Mouse (Mus musculus) right cerebral cortex, postnatal 4 days (tissue): ENCODE measurements at regions not wholly inside any gene's neighbourhood (a gene's known extent, or its start where the extent isn't known, plus 50 kb on each side); places are given as distances from the start of the nearest gene placed in this dataset.

Experiments
- DNase-seq: peaks from one replicate; pipeline ENCODE4 v3.0.0-alpha.2; 2022

- no peak for DNase-seq
Measured at GRCm38 (mm10) chr3:148143776-148144175, 846.6 kb downstream of the Adgrl2 start.

GRCm38 (mm10) chr3:148136791-148137251 lies 853.5 kb downstream of the Adgrl2 start:
- no peak for DNase-seq

GRCm38 (mm10) chr3:148134646-148135045 lies 855.7 kb downstream of the Adgrl2 start:
- no peak for DNase-seq

- DNase-seq: no peak
Measured at GRCm38 (mm10) chr3:148115576-148115975, 874.8 kb downstream of the Adgrl2 start.

- DNase-seq: no peak
Measured at GRCm38 (mm10) chr3:148112204-148112603, 878.2 kb downstream of the Adgrl2 start.

GRCm38 (mm10) chr3:148107031-148107430 lies 883.3 kb downstream of the Adgrl2 start:
- DNase-seq: no peak

- no peak for DNase-seq
Measured at GRCm38 (mm10) chr3:148093930-148094329, 896.4 kb downstream of the Adgrl2 start.

- DNase-seq: no peak
Measured at GRCm38 (mm10) chr3:148075841-148076240, 914.5 kb downstream of the Adgrl2 start.

GRCm38 (mm10) chr3:148066701-148067100 lies 923.7 kb downstream of the Adgrl2 start:
- no peak for DNase-seq

GRCm38 (mm10) chr3:148056074-148056473 lies 934.3 kb downstream of the Adgrl2 start:
- DNase-seq: no peak

- DNase-seq: no peak
Measured at GRCm38 (mm10) chr3:148052516-148052915, 937.8 kb downstream of the Adgrl2 start.

GRCm38 (mm10) chr3:148048247-148048646 lies 942.1 kb downstream of the Adgrl2 start:
- DNase-seq: no peak

- no peak for DNase-seq
Measured at GRCm38 (mm10) chr3:148032532-148032931, 957.8 kb downstream of the Adgrl2 start.

GRCm38 (mm10) chr3:148005831-148006230 lies 984.5 kb downstream of the Adgrl2 start:
- DNase-seq: no peak

GRCm38 (mm10) chr3:148004006-148004405 lies 986.3 kb downstream of the Adgrl2 start:
- no peak for DNase-seq

GRCm38 (mm10) chr3:147999330-147999953 lies 990.9 kb downstream of the Adgrl2 start:
- DNase-seq: no peak

- DNase-seq: no peak
Measured at GRCm38 (mm10) chr3:147991738-147992137, 998.6 kb downstream of the Adgrl2 start.

- DNase-seq: no peak
Measured at GRCm38 (mm10) chr3:147990831-147991230, 999.5 kb downstream of the Adgrl2 start.

GRCm38 (mm10) chr3:147982831-147983230 lies 1007.5 kb downstream of the Adgrl2 start:
- no peak for DNase-seq

- DNase-seq: no peak
Measured at GRCm38 (mm10) chr3:147981621-147982020, 1008.7 kb downstream of the Adgrl2 start.

GRCm38 (mm10) chr3:147976579-147976978 lies 1013.8 kb downstream of the Adgrl2 start:
- no peak for DNase-seq

GRCm38 (mm10) chr3:147976069-147976468 lies 1014.3 kb downstream of the Adgrl2 start:
- DNase-seq: no peak

GRCm38 (mm10) chr3:147975500-147975899 lies 1014.9 kb downstream of the Adgrl2 start:
- no peak for DNase-seq

GRCm38 (mm10) chr3:147974515-147974914 lies 1015.8 kb downstream of the Adgrl2 start:
- DNase-seq: no peak

GRCm38 (mm10) chr3:147968271-147968670 lies 1022.1 kb downstream of the Adgrl2 start:
- DNase-seq: no peak
